Mouse (Mus musculus): ENCODE data around the gene Slc46a2. TPM values are rescaled to one million over a fixed set of nuclear protein-coding genes. Genes with fewer than 3 reads are reported as not detected.

Slc46a2 gene
- not detected for polyA plus RNA-seq (2017; shearing (Covaris generic))

DNA sequence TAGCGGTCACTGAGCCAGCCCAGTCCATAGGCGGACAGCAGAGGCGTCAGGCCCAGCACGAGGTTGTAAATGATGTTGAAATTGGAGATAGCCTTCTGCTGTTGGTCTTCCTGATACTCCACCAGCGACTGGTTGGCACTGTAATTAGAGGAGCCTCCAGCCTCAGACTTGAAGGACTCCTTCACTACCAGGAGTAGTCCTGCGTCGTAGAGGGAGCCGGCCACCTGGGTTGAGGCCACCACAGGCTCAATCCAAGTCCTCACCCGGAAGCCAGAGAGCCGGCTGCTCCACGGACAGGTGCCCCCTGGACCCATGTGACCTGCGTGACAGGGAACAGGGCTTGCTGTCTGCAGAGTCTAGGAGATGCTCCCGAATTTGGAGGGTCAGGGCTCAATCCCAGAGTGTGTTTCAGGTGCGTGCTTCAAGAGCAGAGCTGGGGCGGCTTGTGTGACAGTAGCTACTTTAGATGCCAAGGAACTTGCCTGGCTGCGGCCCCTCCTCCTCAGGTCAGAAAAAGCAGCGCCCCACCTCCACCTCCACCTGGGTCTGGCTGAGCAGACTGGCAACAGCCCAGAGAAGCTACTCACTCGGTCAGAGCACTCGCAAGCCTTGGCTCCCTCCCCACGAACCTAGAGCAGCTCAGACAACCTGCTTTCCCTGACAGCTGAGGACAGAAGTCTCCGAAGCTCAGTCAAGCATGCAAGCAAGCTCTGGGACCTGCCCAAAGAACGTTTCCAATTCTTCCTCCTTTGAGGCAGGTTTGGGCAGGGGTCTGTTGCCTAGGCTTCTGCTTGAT lies at the start of gene Slc46a2:
TSS of gene Slc46a2 (minus strand) at position 449 of the 796 bp plus-strand sequence.

DNA sequence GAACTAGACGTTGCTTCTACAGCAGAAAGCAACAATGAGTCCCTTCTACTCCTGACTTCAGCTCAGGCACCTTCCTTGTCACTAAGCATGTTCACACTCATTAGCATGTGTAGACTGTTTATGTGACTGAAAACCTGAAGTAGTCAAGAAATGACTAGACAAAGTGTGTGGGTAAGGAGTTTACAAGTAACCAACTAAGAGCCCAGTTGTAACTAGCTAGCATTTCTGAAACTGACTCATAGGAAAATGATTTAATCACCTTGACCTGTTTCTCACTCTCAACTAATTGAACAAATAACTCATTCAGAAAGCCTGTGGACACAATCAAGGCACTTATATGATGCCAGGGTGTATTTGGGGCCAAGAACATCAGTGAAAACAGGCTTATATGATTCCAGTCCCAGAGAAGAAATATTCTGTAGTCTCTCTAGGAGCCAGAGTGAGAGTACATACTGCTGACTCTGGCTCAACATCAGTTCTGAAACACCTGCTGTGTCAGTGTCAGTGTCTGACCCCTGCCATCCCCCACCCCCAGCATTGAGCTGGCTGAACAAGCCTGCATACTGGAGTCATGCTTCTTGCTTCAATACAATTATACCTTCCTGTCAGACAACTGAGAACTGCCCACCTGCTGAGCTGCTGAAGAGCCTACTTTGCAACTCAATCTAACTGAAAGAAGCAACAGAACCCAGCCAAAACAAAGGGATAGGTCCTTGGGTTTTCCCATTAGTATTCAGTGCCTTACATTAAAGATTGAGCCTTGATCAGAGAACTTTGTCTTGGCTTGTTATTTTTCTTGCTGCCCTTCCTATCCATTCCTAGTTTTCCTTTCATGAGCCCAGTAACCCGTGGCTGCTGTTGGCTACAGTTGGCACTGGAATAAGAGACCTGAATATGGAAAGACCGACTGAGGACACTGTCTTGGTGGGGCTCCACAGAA lies 48.8 kb upstream of the Slc46a2 start, which contains the start of gene Mup6:
TSS of gene Mup6 (plus strand) at position 890 of the 940 bp plus-strand sequence.

DNA sequence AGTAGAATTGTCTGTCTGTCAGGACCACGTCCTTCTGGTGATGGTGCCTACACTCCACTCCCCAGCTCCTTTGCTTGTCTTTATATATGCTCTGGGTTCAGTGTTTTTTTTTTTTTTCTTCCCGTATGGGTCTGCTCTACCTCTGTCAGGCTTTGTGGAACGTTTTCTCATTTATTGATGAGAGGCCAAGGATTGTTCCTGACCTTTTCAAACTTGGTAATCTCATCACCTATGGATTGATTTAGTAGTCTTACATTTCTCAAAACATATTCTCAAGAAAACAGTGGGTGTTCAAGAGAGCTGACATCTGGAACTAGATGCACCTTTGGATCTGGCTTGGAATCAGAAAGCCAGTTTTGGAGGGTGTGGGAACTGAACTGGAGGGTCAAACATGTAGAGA lies 45.8 kb upstream of the Slc46a2 start, which contains the start of gene Mup4:
TSS of gene Mup4 (minus strand) at position 101 of the 400 bp plus-strand sequence.

Other genes with a start within 250 kb of the Slc46a2 start
- gene Inip, start 113.5 kb downstream of the Slc46a2 start, polyA plus RNA-seq (2017; shearing (Covaris generic)): 77.7 TPM
- gene Snx30, start 109.2 kb downstream of the Slc46a2 start, polyA plus RNA-seq (2017; shearing (Covaris generic)): 3.5 TPM
- not detected for gene Mup4, start 45.7 kb upstream of the Slc46a2 start, polyA plus RNA-seq (2017; shearing (Covaris generic))
- gene Mup6, start 49.2 kb upstream of the Slc46a2 start, polyA plus RNA-seq (2017; shearing (Covaris generic)): not detected
- gene Mup7, start 155.4 kb upstream of the Slc46a2 start, polyA plus RNA-seq (2017; shearing (Covaris generic)): not detected
- gene Mup2, start 239.2 kb upstream of the Slc46a2 start, polyA plus RNA-seq (2017; shearing (Covaris generic)): not detected